Mouse (Mus musculus): ENCODE data around the gene Mroh2a.

DNA sequence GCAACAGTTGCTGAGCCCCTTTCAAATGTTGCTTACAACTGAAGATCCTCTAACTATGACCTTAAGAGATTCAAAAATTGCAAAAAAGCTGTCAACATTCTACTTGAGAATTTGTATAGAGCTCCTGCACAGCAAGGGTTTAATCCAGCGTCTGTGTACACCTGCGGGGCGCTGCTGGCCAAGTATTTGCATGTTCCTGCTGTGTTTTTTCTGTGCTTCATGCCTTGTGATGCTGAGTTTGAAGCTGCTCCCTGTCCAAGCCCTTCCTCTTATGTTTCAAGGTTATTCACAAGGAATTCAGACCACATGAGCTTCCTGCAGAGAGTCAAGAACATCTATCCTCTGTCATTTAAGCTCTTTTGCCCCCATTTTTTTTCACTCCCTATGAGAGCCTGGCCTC, 34.6 kb upstream of the Mroh2a start:
- no peak for TF ChIP-seq CTCF (IDR thresholded peaks at IDR 0.05; ENCODE audit: low read depth)
- no peak for TF ChIP-seq EP300 (IDR thresholded peaks at IDR 0.05; ENCODE audit: low read depth)
